Mouse (Mus musculus) heart, postnatal 0 days (tissue): ENCODE measurements at regions not wholly inside any gene's neighbourhood (a gene's known extent, or its start where the extent isn't known, plus 50 kb on each side); places are given as distances from the start of the nearest gene placed in this dataset.

ENCODE experiments used
- CTCF ChIP-seq: IDR thresholded peaks from 2 replicates; pipeline ENCODE4 v1.5.1; 2016; ENCODE audit warnings: antibody characterized with exemption, control low read depth, low read depth
- EP300 ChIP-seq: IDR thresholded peaks from 2 replicates; pipeline ENCODE4 v1.6.1; 2016; ENCODE audit warnings: antibody characterized with exemption, low read depth

- TF ChIP-seq CTCF (no peak), EP300 (no peak)
Observed at GRCm38 (mm10) chr12:25400326-25400725, 303.4 kb upstream of the Id2 start.
